Mouse (Mus musculus) NIH3T3 (cell line): ENCODE measurements at regions not wholly inside any gene's neighbourhood (a gene's known extent, or its start where the extent isn't known, plus 50 kb on each side); places are given as distances from the start of the nearest gene placed in this dataset.
"Not testable (repeated sequence)": the region's sequence is repeated elsewhere in the genome, so short reads cannot be mapped to it uniquely, and the experiment has no call there.

Source experiments
- DNase-seq: peaks from one replicate; pipeline ENCODE4 v3.0.0-alpha.2; 2012; ENCODE audit warnings: low read depth

DNA sequence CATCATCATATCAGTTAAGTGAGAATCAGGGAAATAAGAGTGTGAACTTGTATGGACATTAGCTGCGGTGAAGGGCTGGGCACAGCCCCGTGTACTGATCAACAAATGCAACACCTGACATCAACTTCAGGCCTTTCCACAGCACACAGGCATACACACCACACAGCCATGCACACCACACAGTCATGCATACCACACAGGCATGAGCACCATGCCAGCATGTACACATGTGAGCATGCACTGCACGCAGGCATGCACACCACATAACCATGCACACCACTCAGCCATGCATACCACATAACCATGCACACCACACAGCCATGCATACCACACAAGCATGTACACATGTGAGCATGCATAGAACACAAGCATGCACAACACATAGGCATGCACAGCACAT is 325.0 kb downstream of the Ajap1 start:
- DNase-seq = no peak

DNA sequence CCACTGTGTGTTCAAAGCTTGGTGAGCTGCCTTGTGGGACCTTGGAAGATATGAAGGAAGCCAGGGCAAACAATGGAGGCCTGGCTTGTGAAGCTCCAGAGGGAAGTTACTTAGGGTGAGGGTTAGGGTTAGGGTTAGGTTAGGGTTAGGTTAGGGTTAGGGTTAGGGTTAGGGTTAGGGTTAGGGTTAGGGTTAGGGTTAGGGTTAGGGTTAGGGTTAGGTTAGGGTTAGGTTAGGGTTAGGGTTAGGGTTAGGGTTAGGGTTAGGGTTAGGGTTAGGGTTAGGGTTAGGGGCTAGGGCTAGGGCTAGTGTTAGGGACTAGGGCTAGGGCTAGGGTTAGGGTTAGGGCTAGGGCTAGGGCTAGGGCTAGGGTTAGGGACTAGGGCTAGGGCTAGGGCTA is 329.7 kb downstream of the Ajap1 start:
- not testable (repeated sequence) for DNase-seq

DNA sequence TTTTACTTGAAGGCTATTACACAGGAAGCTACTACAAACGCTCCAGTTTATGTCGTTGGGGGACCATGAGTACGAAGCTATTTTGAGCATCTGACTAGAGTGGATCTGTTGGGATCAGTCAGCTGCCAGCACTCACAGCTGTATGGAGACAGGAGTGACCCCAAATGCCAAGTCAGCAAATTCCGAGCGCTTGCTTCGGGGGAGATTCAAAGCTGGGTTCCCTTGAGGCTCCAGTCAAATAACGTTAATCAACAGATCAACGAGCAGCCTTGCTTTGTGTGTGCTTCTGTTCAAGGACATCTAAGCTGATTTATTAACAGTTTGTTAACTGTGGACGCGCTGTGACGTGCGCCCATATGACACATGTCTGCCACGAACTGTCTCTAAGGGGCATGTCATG is 349.5 kb downstream of the Ajap1 start:
- no peak for DNase-seq

DNA sequence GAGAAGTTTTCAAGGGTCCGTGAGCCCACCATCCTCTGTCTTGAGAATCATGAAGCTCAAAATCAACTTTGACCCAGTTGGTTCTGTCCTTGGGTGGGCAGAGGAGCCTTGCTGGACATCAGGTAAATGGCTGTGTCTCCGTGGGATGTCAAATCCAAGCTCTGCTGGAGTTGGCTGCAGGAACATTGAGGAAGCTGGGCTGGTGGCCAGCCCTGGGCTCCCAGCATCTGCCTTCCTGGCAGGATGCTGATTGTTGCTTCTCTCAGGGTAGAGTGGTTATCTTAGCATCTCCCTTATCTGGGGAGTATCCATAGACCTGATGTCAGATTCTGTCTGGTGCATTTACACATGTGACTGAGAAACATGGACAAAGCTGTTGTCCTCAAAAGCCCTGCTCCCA is 353.3 kb downstream of the Ajap1 start:
- no peak for DNase-seq

DNA sequence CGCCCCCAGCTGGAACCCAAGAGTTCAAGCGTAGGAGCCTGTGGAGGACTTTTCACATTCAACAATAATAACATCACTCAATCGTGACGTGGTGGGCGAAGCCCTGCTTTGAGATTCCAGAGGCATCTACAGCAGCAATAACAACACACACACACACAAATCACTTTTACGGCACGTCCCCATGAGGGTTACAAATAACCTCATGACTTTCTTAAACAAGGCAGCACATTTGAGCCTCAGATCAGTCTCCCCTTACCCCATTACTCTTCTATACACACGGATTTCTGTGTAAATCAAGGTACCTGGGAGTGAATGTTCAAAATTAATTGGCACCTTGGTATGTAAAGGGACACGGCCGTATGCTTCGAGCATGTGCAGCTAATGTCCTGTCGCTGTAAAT is 354.4 kb downstream of the Ajap1 start:
- no peak for DNase-seq

DNA sequence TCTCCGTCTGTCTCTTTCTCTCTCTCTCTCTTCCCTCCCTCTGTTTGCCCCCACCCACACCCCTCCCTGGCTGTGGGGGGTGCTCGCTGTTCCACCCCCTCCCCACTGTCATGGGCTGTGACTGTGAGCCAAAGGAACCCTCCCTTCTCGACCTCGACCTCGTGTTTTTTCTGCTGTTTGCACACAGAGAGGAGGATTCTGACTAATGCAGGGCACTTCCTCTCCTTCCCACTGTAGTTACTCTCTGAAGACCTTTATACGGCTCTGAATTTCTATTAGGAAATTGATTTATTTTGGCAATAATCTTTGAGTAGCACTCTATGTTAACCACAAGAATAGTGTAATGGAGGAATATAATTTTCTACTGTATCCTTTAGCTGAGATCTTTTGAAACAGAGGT is 362.1 kb downstream of the Ajap1 start:
- no peak for DNase-seq

DNA sequence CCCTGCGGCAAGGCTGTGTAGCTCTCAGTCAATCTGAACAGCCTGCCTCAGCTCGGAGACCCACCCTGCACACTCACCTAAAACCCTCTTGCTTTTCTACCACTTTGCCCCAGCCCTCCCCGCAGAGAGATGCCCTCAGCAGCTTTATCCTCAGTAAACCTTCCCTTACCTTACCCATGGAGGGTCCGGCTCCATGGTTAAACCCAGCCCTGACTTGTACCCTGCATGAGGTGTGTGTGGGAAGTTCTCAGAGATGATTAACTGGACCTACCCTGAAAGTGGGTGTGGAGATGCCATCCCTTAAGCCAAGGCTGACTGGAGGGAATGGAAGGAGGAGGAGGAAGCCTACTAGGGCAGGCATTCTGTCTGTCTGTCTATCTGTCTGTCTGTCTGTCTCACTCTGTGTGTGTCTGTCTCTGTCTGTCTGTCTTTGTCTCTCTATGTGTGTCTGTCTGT is 362.9 kb downstream of the Ajap1 start:
- DNase-seq = no peak

DNA sequence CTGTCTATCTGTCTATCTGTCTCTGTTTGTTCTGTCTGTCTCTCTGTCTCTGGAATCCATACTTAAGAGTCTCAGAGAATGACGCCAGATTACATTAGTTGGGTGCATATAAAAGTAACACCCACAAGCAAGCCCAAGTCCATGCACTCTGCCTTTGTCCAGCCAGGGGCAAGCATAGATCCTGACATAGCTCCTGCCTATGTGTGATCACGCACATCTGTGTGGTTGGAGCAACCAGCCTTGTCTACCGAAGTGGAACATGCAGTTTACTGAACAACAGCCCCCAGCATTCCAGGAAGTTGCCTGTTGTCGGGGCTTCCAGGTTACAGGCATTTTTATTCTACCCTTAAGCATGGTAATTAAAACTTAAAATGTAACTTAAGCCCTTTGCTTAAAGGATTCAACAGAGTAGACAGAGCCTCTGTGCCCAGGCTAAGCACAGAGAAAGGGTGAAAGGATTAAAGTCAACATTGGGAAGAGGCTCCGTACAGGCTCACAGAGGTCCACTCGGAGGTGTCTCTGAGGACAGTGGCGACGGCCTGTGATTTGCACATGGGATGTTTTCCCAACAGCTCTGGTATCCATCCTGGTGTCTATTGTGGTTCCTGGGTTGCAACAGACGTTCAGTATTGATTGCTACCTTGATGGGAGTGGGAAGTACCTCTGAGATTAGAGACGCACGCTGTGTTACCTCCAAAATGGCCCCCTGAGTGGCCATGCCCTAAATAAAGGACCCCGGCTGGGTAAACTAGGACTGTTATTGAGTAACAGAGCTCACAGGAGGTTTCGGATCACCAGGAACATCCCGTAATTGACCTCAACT is 363.6 kb downstream of the Ajap1 start:
- no peak for DNase-seq

DNA sequence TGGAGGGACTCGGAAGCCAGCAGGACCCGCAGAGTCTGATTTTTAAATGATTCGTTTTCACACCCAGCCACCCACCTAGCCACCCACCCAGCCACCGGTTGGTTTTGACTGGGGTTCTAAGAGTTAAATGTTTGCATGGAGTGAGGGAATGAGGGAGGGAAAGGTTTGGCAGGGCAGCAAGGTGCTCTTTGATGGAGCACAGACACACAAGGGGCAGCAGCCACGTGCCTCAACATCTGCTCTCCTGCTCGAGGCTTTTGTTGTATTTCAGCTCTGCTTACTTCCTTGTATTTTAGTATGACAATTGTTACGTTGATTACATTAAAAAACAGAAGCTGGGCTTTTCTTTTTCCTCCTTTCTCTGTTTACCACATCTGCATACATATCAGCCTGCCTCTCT is 367.6 kb downstream of the Ajap1 start:
- DNase-seq = no peak

DNA sequence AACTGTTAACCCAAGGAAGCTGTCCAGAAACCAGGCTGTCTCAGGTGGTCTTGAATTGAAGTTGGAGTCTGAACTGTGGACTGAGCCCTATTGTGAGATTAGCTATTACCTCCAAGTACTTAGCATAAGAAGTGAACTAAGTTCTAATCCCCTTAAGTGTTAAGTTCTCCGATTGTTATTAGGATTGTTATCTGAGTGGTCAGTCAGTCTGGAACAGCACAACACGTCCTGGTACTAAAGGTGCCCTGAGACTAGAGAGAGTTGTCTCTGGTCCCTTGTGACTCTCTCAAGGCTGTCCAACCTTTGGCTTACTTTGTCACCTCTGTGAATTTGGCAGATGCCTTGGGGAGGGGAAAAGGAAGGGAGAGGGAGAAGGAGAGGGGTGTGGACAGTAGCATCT is 369.0 kb downstream of the Ajap1 start:
- DNase-seq = no peak

DNA sequence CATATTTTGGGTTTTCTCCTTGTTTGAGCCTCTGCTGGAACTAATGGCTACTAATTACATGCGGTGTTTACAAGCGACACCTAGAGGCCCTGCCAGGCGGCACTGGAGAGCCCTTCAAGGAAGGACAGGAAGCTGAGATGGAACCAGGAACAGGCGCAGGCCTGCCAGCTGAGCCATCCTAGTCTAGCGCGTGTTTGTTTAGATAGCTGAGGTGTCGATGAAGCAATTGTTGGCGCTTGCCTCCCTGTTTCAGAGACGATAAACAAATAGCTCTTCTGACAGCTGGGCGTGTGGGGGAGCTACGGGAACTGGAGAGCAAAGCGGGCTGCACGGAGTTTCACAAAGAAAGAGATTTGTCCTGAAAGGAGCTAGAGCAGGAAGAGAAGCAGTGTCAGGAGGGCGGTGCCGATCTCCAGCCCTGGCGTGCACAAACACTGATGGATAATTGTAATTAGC is 372.3 kb downstream of the Ajap1 start:
- DNase-seq = no peak

DNA sequence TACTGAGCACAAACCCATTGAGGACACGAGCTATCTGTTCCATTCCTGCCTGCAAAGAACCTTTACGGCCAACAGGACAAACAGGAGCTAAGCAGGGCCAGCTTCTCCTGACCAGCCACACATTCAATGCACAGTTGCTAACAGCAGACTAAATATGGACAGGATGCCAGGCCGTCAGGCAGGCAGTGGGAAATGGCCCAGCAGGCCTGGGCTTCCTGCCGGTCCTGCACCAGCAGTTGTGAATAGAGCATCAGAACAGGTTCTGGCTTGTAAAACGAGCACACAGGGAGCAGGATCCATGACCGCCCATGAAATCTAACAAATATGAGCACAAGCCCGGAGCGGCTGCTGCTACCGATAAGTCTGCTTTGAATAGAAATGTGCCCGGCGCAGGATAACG is 384.0 kb downstream of the Ajap1 start:
- DNase-seq = no peak

DNA sequence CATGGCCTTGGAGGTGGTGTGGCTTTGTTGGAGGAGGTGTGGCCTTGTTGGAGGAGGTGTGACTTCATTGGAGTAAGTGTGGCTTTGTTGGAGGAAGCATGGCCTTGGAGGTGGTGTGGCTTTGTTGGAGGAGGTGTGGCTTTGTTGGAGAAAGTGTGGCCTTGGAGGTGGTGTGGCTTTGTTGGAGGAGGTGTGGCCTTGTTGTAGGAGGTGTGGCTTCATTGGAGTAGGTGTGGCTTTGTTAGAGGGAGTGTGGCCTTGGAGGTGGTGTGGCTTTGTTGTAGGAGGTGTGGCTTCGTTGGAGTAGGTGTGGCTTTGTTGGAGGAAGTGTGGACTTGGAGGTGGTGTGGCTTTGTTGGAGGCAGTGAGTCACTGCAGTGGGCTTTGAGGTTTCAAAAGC is 385.0 kb downstream of the Ajap1 start:
- no peak for DNase-seq

DNA sequence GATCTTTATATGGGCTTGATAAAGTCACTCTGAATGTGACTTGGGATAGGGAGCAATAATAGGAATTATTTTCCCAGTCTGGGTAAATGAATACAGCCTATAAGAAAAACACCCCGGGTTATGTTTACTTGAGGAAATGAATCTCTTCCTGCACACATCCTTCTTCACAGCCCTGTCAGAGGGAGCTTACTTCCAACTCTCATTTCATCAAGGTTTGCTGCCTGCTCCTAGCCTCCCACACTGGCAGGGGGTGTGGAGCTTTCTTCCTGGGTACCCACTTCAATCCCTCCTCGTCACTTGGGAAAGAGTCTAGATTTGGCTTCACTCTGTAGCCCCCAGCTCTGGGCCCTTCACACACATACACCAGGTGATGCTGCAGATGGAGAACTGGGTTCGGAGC is 389.5 kb downstream of the Ajap1 start:
- DNase-seq = no peak

DNA sequence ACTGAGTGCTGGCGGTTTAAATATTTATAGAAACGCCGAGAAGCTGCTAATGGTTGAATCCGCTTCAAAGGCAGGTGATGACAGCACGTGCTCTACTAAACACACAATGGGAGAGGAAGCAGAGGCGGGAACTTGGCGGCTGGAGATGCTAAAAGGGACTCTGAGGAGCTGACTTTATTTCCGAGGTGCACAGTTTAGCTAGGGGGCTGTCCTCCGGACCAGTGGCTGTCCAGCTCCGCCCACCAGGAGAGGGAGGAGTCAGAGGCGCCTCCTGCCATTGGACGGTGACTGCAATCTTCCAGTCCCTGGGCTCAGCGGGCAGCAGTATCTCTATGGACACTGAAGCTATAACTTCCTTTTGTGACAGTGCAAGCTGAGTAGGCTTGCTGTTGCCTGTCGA is 400.4 kb downstream of the Ajap1 start:
- no peak for DNase-seq

DNA sequence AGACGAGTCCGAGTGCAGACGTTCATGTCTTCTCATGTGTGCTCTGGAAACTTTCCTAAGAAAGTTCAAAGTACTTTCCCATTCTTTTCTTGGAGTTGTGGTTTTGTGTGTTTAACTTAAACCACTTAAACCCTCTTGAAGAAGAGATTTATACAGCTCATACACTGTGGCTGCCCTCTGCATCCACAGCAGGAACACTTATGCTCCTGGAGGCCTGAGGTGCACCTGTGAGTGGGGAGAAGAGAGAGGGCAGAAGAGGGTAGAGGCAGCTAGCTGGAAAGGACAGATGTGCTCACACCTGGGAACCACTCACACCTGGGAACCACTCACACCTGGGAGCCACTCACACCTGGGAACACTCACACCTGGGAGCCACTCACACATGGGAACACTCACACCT is 408.0 kb downstream of the Ajap1 start:
- no peak for DNase-seq

DNA sequence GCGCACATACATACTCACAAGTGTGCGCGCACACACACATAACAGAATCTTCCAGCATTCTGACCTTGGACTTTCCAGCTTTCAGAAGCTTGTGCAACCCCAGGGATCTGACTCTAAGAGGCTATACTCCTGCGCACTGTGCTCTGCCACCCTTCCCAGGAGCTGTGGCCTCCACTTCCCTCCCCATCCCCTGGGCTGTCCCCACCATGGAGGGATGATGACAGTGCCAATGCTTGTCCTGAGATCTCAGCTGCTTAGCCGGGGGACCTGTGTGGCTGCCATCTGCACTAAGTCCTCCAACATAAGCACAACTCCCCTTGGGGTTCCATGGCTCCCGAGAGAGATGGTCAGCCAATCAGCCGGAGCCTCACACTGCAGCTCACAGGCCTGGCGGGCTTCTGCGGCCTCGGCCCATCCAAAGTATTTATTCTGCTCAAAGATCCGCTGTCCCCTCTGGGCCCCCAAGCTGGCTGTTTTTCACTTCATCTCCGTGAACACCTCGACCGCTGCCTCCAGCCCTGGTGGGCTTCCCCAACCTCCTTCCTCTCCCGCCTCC is 412.3 kb downstream of the Ajap1 start:
- DNase-seq = no peak

DNA sequence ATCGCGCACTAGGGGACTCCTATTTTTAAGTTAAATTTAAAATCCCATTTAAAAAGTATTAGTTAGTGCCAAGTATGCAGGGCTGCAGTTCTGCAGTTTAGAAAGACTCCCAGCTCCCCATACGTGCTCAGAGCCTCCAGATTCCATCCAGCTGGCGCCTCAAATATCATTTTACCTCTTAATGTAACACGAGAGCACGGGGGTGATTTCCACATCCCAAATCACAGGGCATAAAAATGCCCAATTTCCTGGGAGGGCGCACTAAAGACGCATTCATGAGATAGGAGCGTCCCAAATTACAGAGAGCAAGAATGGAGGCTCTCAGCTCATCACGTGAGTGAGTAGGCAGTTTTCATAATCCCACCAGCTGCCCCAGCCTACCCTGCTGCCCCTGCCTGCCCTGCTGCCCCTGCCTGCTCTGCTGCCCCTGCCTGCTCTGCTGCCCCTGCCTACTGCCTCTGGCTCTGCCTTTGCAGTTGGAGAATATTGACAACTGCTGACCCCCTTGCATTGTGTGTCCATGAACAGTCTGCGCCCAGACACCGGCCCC is 414.1 kb downstream of the Ajap1 start:
- DNase-seq = no peak

DNA sequence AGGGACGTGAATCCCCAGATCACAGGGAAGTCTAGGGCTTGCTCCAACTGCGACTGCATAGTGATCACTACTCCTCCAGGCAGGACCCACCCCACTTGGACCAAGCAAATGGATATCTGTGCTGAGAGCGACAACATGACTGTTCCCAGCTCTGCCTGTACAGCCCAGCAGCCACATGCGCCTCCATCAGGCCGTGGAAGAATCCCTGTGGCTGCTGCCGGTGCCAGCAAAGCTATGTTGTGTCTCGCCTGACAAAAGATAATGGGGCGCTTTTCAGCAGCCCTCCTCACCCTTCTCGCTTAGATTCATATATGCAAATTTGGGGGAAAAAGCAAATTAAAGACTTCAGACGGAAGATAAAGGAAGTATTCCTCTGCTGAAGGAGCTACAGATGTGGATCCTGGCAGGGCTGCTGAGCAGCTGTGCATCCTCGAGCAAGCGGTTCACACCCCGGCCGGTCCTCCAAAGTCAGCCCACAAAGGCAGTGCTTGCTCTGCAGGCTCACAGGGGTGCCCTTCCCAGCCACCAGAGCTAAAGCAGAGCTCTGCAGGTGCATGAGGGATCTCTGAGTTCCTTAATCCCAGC is 418.5 kb downstream of the Ajap1 start:
- no peak for DNase-seq

DNA sequence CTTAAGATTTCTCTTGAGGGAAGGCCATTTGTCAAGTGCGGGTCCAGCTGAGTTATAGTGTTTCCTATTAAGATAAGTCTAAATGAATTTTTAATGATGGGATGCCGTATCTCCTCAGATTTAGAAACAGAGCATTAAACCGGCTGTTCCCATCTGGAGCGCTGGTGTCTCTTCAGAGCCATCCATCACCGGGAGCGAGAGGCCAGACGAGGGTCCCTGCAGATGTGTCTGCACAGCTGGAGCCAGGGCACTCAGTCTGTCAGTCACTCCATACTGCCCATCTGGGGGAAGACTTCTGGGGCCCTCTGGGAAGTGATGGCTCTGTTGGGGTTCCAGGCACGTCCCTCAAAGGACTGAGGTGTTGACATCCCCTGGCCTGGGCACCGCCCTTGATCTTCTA is 419.2 kb downstream of the Ajap1 start:
- DNase-seq = no peak

DNA sequence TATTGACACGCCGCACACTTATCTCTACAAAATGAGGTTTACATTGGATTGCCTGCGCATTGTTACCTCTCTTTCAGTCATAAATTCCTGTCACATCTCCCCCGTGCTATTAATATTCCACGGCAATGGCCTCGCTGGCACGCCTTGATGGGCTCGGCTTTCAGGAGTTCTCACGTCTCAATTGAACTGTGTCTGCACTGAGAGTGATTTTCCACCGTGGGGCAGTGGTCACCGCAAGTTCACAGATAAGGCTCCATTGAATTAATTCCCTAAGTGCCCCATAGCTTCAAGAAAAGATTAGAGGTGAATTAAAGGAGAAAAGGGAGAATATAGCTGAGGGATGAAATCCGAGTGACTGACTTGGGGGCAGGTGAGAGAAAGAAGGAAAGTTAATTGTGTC is 424.5 kb downstream of the Ajap1 start:
- no peak for DNase-seq

DNA sequence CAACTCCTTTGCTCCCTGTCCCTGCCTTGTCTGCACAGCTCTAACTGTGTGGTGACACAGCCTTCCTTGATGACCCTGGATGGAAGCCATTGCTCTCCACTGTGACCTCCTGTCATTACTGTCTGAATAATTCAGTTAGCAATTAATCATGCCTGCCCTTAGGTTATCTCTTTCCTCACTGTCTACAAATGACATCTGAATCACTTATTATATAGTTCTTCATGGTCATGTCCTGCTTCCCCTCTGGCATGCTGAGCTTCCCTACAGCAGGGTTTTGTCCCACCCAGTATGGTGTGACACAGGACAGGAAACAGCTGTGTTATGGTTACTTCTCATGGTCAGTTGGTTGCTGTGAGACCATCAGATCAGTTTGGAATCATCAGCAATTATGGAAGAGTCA is 458.9 kb downstream of the Ajap1 start:
- DNase-seq = no peak

DNA sequence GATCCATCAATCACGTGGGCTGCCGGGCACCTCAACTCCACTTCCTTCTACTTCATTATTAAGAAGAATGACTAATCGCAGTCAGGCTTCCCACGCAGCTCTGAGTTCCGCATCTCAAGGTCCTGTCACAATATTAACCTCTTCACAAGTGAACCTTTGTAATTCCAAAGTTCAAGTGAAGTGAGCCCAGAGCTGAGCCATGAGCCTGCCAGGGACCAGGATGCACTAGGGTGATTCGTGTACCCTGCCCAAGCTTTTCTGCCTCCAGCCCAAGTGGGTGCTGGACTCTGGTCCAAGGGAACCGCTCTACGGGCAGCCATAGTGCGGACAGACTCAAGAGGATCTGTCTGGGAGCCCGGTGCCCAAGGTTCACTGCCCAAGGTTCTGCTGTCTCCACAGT is 463.4 kb downstream of the Ajap1 start:
- no peak for DNase-seq
